Mouse (Mus musculus): ENCODE data around the gene Agap2.
"Not testable (repeated sequence)": the region's sequence is repeated elsewhere in the genome, so short reads cannot be mapped to it uniquely, and the experiment has no call there.

Agap2 gene

DNA sequence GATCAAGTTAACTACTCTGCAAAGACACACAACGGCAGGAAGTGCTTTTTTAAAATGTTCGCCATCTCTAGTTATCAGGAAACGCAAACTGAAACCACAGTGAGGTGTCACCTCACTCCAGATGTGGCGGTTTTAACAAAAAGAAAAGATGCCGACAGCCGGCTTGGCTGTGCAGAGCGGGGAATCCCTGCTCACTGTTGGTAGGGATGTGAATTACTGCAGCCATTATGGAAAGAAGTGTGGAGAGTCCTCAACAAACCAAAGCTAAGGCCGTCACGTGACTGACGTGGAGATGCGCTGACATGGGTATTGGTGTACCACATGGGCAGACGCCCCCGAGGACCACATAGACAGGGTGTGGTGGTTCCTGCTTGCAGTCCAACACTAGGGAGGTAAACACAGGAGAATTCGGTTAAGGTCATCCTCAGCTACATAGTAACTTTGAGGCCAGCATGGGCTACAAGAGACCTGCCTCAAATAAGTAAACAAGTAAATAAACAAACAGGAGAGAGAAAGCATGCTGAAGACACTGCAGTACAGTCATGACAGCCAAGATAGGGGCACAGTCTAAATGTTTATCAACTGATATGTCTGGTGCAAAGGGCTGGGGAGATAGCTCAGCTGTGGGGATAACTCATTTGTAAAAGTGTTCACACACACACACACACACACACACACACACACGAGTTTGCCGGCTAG is 32.6 kb downstream of the Agap2 start:
- DNase-seq = no peak

GRCm38 (mm10) chr10:127108262-127108583 is 33.1 kb downstream of the Agap2 start:
- DNase-seq = no peak

DNA sequence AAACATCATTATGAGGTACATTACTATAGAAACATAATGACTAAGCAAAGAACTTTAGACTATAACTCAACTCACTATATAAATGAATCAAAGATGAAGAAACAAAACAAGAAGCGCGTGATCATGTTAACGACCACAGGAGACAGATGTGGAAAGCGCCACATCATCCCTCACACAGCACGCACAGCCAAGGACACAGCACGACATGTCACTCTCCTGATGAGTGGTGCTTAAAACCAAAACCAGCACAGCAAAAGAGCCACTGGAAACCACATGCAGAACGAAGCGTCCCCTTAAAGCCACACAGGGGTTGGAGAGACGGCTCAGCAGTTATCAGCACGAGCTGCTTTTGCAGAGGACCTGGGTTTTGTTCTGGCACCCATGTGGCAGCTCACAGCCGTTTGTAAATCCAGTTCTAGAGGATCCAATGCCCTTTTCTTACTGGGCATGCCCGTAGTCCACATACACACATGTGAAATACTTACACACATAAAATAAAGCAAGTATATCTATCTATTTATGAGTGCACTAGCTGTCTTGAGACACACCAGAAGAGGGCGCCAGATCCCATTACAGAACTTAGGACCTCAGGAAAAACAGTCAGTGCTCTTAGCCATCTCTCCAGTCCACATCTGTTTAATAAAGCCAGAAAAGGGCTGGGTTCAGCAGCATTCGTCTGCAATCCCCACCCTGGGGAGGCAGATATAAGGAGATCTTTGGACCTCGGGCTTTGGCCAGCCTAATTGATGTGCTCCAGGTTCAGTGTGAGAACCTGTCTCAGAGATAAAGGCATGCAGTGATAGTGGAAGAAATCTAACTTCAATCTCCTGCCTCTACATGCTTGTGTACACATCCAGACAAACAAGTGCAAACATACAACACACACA is 36.2 kb downstream of the Agap2 start:
- no peak for DNase-seq

- no peak for DNase-seq
These were observed 39.3 kb downstream of the Agap2 start for GRCm38 (mm10) chr10:127114408-127114807.

DNA sequence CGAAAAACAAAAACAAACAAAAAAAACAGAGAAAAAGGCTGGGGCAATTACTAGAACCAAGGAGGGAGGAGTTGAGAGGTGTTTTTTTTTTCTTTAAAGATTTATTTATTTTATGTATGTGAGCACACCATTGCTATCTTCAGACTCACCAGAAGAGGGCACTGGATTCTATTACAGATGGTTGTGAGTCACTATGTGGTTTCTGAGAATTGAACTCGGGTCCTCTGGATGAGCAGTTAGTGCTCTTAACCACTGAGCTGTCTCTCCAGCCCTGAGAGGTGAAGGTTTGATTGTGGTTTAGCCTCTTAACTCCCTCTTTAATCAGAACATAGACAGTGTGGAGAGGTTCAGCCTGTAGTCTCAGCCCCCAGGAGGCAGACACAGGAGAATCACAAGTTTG is 40.0 kb downstream of the Agap2 start:
- DNase-seq = no peak

- no peak for DNase-seq
These were observed 43.4 kb downstream of the Agap2 start for GRCm38 (mm10) chr10:127118470-127118869.

DNA sequence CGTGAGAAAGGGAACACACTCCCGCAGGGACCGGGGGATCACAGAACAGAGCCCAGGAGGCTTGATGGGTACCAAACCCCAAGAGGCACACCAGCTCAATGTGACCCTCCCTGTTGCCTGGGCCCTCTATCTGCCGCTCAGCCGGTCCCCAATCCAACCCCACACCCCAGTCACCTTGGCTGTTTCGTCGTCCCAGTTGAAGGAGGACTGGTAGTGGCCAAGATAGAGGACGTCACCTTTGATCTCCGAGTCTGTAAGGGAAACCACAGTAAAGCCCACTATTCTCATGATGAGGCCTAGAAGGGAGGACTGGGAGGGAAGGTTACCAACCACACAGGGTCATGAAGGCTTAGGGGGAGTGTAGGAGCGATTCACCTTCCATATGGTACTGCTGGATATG is 44.1 kb downstream of the Agap2 start:
- no peak for DNase-seq

- peak; percentile 35 for DNase-seq
These were observed 45.4 kb downstream of the Agap2 start for GRCm38 (mm10) chr10:127120301-127121065.

- DNase-seq = peak; percentile 91
These were observed 46.0 kb downstream of the Agap2 start, which contains the start of gene Os9 for GRCm38 (mm10) chr10:127121066-127121477. Os9 (minus strand) TSS chr10:127121131.

GRCm38 (mm10) chr10:127122018-127122417 is 46.9 kb downstream of the Agap2 start:
- no peak for DNase-seq

- peak; percentile 31 for DNase-seq
These were observed 47.8 kb downstream of the Agap2 start for GRCm38 (mm10) chr10:127122784-127123435.

- DNase-seq = peak; percentile 73
These were observed 48.3 kb downstream of the Agap2 start for GRCm38 (mm10) chr10:127123436-127123805.

DNA sequence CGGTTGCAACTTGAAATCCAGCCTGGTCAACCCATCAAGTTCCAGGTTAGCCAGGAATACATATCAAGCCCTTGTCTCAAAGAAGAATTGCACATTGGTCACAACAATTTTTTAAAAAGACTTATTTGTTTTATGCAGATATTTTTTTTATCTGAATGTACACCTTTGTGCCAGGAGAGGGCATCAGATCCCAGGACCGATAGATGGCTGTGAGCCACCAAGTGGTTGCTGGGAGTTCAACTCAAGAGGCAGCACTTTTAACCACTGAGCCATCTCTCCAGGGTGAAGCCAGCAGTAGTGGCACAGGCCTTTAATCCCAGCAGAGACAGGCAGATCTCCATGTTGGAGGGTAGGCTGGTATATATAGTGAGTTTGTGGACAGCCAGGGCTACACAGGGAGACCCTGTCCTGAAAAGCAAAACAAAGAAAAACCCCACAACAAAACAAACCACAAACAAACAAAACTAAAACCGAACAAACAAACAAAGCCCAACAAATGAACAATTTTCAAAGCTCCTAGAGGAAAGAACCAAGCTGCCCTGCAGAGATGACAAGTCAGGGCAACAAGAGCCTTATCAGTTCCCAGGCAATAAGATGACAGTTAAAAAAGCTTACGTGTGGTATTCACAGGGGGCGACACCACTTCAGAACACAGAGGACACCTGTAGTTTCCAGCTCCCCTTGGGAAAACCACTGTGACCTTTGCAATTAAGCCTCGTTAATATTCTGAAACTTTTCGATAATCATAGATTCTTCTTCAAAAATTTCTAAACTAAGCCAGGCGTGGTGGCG is 50.3 kb downstream of the Agap2 start:
- no peak for DNase-seq

- DNase-seq = no peak
These were observed 51.5 kb downstream of the Agap2 start for GRCm38 (mm10) chr10:127126579-127126978.

DNA sequence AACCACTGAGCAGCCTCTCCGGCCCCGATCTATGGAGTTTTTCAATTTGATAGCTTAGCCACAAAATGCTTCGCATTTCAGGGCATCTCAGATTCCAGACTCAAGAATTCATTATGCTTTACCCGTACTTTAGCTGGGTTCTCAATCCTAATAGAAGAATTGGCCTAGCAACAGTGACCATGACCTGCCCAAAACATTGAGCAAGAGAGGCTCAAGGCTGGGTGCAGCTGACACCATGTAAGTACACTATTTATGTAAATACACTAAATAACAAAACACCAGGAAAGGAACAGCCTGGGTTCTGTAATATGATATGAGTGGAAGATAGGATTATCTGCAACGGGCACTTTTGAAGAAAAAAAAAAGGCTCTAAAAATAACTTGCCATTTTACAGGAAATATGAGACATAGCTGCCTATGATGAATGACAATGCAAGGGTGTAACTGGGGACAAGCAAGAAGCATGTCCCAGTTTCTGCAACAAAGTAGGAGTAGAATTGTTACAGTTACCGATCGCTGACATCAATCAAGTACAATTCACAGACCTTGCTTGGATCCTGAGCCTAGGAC is 52.7 kb downstream of the Agap2 start:
- no peak for DNase-seq

DNA sequence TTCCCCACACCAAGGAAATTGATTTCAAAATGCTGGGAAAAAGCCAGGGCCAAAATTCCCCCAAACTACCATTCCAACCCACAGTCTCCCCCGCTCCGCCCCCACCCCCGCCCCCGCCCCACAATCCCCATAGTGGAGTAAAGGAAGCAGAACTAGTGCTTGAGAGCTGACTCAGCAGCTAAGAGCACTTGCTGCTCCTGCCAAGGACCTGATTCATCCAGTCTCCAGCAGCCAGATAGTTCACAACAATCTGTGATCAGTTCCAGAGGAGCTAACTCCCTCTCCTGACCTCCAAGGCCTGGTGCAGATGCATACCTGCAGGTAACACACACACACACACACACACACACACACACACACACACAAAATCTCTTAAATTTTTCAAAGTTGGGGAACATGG is 54.3 kb downstream of the Agap2 start:
- DNase-seq = no peak

DNA sequence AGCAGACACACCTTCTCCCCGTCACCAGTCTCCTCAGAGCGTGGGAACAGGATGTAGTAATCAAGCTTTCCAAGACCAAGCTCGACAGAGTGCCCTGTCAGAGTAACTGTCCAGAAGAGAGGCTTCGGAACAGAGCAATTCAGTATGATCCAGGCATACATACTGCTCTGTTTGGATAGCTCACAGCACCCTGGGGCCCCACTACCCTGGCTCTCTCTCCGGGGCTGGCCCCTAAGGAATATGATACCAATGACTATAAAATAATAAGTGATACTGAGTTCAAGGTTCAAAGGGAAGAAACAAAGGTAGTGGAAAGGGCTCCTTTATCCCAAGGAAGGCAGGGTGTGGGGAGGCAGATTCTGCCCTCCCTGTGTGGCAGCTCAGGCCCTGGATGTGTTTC is 57.4 kb downstream of the Agap2 start:
- DNase-seq = no peak

DNA sequence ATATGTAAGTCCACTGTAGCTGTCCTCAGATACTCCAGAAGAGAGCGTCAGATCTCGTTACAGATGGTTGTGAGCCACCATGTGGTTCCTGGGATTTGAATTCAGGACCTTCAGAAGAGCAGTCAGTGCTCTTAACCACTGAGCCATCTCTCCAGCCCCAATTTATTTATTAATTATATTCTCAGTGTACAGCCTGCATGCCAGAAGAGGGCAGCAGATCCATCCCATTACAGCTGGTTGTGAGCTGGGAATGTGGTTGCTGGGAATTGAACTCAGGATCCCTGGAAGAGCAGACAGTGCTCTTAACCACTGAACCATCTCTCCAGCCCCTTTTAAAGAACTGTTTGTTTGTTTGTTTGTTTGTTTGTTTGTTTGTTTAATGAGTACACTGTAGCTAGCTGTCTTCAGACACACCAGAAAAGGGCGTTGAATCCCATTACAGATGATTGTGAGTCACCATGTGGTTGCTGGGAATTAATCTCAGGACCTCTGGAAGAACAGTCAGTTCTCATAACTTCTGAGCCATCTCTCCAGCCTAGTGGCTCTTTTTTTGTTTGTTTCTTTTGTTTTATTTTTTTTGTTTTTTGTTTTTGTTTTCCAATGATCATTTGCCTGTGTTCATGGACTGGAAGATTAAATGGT is 59.4 kb downstream of the Agap2 start:
- DNase-seq = not testable (repeated sequence)

GRCm38 (mm10) chr10:127135118-127135836 is 60.2 kb downstream of the Agap2 start:
- no peak for DNase-seq

DNA sequence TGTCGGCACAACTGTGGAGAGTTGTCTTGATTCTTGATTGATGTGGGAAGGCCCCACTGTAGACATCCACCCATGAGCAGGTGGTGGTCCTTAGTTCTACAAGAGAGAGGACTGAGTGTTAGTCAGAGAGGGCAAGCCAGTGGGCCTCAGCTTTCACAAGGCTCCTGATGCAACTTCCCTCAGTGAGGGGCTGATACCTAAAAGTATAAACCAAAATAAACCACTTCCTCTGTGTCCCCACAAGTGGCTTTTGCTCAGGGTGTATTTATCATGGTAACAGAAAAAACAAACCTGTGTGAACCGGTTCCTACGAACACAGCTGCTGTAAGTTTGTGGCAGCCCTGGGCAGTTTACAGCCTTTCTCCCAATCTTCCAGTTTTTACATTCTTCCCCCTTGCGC is 61.4 kb downstream of the Agap2 start:
- no peak for DNase-seq

DNA sequence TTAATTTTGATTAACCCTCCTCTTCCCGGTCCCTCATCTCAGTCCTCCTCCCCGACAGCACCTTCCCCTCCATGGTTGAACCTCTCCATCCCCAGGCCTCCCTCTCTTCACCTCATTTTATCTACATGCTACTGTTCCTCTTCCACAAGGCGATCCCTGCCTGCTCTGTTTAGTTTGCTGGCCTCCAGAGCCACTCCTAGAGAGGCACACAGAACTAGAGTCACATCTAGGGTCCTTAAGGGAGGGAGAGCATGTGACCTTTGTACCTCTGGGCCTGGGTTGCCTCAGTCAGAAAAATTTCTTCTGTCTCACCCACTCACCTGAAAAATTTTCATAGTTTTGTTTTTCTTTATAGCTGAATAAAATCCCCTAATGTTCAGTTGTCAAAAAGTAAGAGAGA is 62.8 kb downstream of the Agap2 start:
- DNase-seq = no peak

Measured in right cerebral cortex, postnatal 4 days (tissue).